Mouse (Mus musculus) embryo, embryonic 10 days (tissue): ENCODE data around the gene Mtfr2.

Experiments
- DNase-seq: peaks from one replicate; pipeline ENCODE4 v3.0.0-alpha.2; 2015; ENCODE audit warnings: low spot score

The Mtfr2 gene

GRCm38 (mm10) chr10:20379071-20379735 is 31.6 kb downstream of the Mtfr2 start:
- no peak for DNase-seq

GRCm38 (mm10) chr10:20380798-20381197 is 33.2 kb downstream of the Mtfr2 start:
- DNase-seq = no peak

- no peak for DNase-seq
Observed at GRCm38 (mm10) chr10:20381352-20381751, 33.8 kb downstream of the Mtfr2 start.

GRCm38 (mm10) chr10:20382807-20383419 is 35.3 kb downstream of the Mtfr2 start:
- peak; percentile 33 for DNase-seq

- DNase-seq = no peak
Observed at GRCm38 (mm10) chr10:20390568-20390967, 43.0 kb downstream of the Mtfr2 start.

- no peak for DNase-seq
Observed at GRCm38 (mm10) chr10:20394815-20395214, 47.2 kb downstream of the Mtfr2 start.

- DNase-seq = no peak
Observed at GRCm38 (mm10) chr10:20395778-20396177, 48.2 kb downstream of the Mtfr2 start.

GRCm38 (mm10) chr10:20398224-20398623 is 50.7 kb downstream of the Mtfr2 start:
- DNase-seq = no peak

- DNase-seq = no peak
Observed at GRCm38 (mm10) chr10:20398641-20399390, 51.2 kb downstream of the Mtfr2 start.

GRCm38 (mm10) chr10:20400406-20400805 is 52.8 kb downstream of the Mtfr2 start:
- DNase-seq = no peak

- no peak for DNase-seq
Observed at GRCm38 (mm10) chr10:20402941-20403340, 55.4 kb downstream of the Mtfr2 start.

- DNase-seq = peak; percentile 76
Observed at GRCm38 (mm10) chr10:20405471-20405870, 57.9 kb downstream of the Mtfr2 start.

- DNase-seq = no peak
Observed at GRCm38 (mm10) chr10:20408336-20408735, 60.8 kb downstream of the Mtfr2 start.

- DNase-seq = no peak
Observed at GRCm38 (mm10) chr10:20409181-20409580, 61.6 kb downstream of the Mtfr2 start.
